Mouse (Mus musculus) thymus, postnatal 10 days (tissue): ENCODE data around the gene Zfp260.

Experiments
- DNase-seq, 2 experiments: peaks; one replicate each; pipeline ENCODE4 v3.0.0; 2021; ENCODE audit warnings: low spot score in 2 of 2

The Zfp260 gene

GRCm38 (mm10) chr7:30122188-30122530 lies 27.6 kb downstream of the Zfp260 start:
- no peak for DNase-seq

GRCm38 (mm10) chr7:30129900-30130299 lies 35.3 kb downstream of the Zfp260 start:
- no peak for DNase-seq

- DNase-seq = no peak
Observed at GRCm38 (mm10) chr7:30132396-30132795, 37.8 kb downstream of the Zfp260 start.

- DNase-seq = no peak
Observed at GRCm38 (mm10) chr7:30136826-30137225, 42.2 kb downstream of the Zfp260 start.

- DNase-seq = no peak
Observed at GRCm38 (mm10) chr7:30143170-30143554, 48.6 kb downstream of the Zfp260 start.

- DNase-seq = peak; percentile 46 to 57
Observed at GRCm38 (mm10) chr7:30143555-30144209, 49.1 kb downstream of the Zfp260 start.

GRCm38 (mm10) chr7:30147011-30147410 lies 52.4 kb downstream of the Zfp260 start:
- no peak for DNase-seq

GRCm38 (mm10) chr7:30154040-30154439 lies 59.5 kb downstream of the Zfp260 start:
- no peak for DNase-seq

GRCm38 (mm10) chr7:30155507-30155906 lies 60.9 kb downstream of the Zfp260 start:
- no peak for DNase-seq
